Mouse (Mus musculus): Measurements from ENCODE around the gene Fmod.

Fmod gene

DNA sequence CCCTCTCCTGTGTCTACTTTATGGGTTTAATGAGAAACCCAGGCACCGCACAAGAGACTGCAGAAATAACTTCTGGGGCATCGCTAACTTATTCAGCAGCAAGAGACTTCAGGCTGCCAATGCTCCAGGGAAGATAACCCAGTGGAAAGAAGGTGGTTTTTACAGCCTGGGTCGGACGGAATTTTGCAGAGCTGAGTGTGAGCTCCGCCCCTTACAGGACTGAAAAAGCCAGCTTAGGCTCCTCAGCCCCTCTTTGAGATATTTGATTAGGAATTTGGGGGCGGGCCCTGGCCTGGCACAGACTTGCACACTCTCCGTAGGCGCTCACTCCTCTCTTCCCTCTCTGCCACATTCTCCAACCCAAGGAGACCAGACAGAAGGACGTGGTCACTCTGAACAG lies at the start of gene Fmod:
TSS of gene Fmod (plus strand) at position 83 of the 400 bp plus-strand sequence.
- DNase-seq: peak; percentile 28 to 38

DNA sequence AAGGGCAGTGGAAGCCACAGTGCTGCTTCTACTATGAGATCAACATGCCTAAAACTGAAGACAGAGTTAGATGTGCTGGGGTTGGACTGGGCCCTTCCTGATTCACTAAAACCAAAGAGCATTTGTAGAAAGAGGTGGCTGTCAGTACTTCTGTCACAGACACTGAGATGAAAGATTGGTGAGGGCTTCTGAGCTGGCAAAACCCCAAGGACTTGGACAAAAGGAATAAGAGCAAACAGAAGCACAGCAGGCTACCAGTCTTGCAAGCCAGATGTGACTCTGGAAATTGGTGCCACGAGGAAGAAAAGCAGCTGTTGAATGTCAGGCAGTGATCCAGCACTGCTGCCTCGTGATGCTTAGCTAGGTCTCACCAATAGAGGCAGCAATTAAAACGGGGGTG lies 48.2 kb upstream of the Fmod start:
- DNase-seq: peak; percentile 44 to 53

DNA sequence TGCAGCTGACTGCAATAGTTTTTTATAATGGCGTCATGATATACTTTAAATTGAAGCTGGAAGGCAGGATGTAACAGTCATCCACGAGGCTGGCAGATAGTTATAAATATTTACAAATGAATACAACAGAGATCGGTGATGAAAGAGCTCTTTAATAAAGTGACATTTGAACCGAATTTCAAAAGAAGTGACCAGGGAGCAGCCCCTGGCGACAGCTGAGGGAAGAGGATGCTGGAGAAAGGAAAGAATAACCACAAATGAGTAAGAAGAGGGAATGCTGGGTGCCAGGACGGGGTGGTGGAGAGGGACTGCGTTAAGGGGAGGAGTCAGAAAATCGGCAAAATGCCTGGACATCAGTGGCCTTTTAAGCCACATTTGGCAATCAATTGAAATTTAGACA lies 45.8 kb upstream of the Fmod start:
- DNase-seq: peak; percentile 34 to 43

DNA sequence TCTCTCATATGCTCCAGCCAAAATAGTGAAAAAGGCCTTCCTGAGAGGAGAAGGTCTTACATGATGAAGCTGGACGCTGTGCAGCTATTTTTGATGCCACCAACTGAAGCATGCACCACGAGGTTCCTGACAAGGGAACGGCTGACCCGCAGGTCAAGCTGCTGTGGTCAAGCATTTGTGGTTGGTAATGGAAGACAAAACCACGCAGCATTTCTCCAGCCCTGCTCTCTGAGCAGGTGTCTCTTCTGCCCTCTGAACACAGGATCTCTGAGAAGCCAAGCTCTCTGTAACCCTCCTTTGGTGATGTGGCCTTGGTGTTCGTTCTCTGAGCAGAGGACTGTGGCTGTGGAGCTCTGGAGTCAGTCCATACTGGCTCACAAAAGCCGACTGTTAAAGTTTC lies 31.6 kb upstream of the Fmod start:
- DNase-seq: peak in 1 of 2 experiments; percentile 23

DNA sequence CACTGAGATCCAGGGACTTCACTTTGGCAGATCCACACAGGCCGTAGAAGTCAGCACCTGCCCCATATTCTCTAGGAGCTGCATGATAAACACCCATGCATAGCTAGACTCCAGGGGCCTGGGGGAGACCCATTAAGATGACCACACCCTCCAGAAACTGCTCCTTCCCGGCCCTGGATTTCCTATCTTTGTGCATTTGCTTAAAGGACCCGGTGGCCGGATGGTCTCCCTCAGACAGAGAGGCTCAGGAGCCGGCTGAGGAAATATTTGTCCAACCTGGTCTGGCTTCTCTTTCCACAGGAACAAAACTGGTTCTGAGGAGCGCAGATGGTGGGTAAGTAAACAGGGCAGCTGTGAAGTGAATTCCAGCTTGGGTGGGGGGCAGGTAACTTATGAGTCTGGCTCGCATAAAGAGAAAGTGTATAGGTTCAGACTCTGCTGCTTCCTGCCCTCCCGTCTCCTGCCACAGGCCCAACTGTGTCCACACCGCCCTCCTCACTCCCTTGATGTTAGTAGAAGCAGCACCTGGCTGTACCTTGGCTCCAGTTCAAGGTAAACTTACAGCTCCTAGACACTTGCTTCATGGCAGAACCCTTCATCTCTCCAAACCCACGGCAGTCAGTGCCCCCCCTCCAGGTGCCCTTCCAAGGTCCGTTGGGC lies 30.8 kb upstream of the Fmod start:
- peak; percentile 63 to 77 for DNase-seq

GRCm38 (mm10) chr1:134024293-134024971 lies 12.6 kb upstream of the Fmod start:
- no peak for DNase-seq

DNA sequence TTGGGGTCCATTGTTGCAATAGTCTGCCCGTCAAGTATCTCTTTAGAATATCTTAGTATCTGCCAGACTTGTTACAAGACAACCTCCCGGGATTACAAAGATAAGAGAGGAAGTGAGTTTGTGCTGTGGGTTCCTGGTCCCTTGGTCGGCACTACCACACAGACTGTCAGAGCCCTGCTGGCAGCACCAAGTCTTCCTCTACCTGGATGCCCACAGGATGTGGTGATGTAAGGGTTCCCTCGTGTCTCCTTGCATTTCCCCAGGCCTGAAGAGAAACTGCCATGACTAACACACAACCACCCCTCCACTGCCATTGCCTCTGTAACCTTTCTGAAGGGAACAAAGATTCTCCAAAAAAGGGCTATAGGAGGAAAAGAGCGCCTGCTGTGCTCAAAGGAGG lies 11.1 kb upstream of the Fmod start:
- no peak for DNase-seq

GRCm38 (mm10) chr1:134026741-134027140 lies 10.3 kb upstream of the Fmod start:
- DNase-seq: no peak

DNA sequence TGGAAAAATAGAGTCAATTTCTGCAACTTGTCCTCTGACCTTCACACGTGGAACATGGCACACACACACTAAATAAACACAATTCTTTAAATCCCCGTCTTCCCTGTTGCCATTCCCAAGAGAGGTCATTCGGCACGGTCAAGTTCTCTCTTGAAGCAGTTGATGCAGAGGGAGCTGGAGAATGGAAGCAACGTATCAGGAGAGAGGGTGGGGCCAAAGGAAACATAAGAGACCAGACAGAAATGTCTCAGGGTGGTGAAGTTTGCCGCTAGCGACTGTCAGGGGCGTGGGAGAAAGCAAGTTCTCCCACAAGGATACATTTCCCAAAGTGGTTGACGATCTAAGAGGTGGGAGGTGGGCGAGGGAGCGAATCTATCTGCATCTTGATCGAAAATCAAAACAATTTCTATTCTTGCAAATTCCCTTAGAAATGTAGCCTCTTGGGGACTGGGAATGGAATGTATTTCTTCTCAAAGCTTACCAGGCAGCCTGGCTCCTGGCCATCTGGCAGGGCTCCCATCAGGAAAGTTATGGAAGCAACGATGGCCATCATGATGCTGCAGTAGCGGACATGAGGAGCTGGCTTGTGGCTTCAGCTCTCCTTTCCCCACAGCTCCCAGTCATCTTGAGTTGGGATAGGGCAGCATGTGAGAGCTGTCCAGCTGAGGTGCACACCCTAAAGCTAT lies 8.8 kb upstream of the Fmod start:
- peak; percentile 21 to 34 for DNase-seq

- DNase-seq: no peak
Measured at GRCm38 (mm10) chr1:134036492-134036891, 562 bp upstream of the Fmod start.

DNA sequence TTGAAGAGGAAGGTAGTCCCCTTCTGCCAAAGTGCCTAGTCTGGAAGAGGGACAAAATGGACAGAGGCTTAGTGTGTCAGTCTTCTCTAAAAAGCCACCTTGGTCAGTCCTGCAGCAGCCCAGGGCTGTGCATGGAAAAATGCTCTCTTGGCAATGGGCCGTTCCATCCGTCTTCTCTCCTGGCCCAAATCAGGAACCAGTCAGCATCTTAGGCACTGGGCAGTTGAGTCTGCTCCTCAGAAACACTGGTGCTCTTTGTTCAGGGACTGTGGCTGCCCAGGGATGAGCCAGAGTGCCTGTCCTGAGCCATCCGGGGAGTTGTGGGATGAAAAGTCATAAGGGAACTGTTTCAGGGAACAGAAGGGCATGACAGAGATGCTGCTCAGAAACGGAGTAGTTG lies 1.3 kb downstream of the Fmod start:
- DNase-seq: no peak

GRCm38 (mm10) chr1:134039361-134039760 lies 2.3 kb downstream of the Fmod start:
- no peak for DNase-seq

DNA sequence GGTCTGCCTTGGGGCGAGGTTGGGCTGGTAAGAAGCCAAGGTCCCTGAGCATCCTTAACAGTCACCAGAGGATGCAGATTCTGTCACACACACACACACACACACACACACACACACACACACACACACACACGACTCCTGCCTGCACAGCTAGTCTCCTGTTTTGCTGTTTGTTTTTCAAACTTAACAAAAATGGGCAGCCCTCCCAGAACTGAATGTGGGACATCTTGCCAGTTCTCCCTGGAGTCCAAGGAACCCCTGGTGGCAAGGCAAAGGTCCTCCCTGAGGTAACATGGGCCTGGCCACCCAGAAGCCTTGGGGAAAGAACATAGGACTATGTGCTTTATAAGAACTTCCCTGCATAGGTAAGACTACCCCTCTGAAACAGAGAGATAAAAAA lies 4.8 kb downstream of the Fmod start:
- DNase-seq: no peak

- no peak for DNase-seq
Measured at GRCm38 (mm10) chr1:134042341-134042740, 5.3 kb downstream of the Fmod start.

- DNase-seq: no peak
Measured at GRCm38 (mm10) chr1:134044805-134045204, 7.8 kb downstream of the Fmod start.

DNA sequence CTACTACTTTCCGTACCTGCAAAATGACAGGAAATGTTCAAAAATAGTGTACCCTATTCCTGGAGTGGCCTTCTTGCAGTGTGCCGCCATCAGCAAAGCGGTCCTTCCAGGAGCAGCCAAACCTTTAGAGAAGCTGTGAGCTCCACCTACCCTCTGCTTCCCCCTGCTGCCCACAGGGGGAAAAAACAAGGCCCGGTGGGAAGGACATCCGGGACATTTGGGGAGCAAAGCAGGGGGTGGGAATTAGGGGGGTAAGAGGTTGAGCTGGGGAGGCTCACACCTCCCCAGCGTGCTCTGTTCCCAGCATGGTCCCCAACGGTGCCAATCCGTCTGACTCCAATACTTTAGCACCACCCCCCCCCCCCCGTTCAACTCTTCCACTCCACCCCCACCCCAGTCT lies 8.9 kb downstream of the Fmod start:
- DNase-seq: peak; percentile 67 to 71

GRCm38 (mm10) chr1:134046387-134046786 lies 9.3 kb downstream of the Fmod start:
- DNase-seq: no peak

GRCm38 (mm10) chr1:134047431-134047830 lies 10.4 kb downstream of the Fmod start:
- DNase-seq: no peak

DNA sequence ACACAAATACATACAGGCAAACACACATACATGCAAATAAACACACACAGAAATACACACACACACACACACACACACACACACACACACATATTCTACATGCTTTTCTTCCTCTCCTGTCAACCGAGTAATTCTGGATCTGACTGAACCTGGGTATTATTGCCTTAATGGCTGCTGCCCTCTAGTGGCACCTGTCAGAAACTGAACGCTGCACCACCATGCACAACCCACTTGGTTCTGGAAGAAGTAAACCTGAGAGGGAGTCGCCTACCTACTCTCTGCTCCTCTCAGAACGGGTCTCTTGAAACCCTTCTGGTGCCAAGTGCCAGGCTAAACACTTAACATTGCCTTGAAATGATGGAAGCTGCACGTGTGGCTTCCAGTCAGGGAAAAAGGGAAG lies 11.7 kb downstream of the Fmod start:
- peak; percentile 79 to 82 for DNase-seq

- DNase-seq: no peak
Measured at GRCm38 (mm10) chr1:134049542-134049941, 12.5 kb downstream of the Fmod start.

DNA sequence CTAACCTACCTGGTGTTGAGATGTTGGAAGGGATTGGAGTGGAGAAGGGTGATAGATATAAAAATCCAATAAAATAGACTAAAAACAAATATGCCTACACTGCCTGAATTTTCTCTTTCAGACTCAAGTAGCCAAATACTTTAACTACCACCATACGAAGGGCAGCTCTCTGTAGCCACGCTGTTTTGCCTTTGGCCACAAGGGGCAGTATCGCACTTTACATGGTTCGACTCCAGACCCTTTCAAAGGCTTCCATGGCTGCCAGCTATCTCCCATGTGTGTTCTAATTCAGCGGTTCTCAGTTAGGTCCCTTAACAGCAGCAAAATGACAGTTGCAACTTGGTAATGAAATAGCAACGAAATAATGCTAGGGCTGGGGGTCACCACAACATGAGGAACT lies 16.2 kb downstream of the Fmod start:
- DNase-seq: peak; percentile 86 to 88

DNA sequence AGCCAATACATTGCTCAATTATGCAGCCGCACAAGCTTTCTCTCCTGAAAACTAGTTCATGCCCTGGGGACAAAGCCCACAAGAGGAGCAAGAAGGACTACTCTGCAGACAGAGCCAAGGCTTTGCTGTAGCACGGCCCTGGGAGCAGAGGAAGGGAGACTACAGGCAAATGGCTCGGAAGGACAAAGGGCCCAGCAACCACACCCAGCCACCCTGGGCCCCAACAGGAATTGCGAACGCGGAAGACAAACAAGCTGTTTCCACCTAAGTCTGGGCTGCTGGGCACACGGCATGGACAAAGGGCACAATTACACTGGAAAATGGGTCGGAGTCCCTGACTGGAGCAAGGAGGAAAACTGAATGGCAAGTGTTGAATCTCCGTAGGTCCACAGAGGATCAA lies 18.0 kb downstream of the Fmod start:
- no peak for DNase-seq

GRCm38 (mm10) chr1:134055666-134056245 lies 18.7 kb downstream of the Fmod start:
- DNase-seq: no peak

- DNase-seq: no peak
Measured at GRCm38 (mm10) chr1:134056285-134056684, 19.2 kb downstream of the Fmod start.

Data from lung, adult 18-20 months (tissue).